Mouse (Mus musculus) intestine, embryonic 15.5 days (tissue): Measurements from ENCODE around the gene Itgbl1. TPM values are rescaled to one million over a fixed set of nuclear protein-coding genes. Genes with fewer than 3 reads are reported as not detected.

Experiments
- polyA plus RNA-seq: library from polyadenylated mRNA; unstranded; fragments of >200 nt; fragmentation: Nextera tagmentation; extraction: Ambion mirVana; gene quantifications from 2 replicates; pipeline ENCODE4 v1.2.1, GENCODE M21; 2015

The Itgbl1 gene
- polyA plus RNA-seq, 1 experiment from 2014 or later = 0.19 TPM

Other genes with a start within 250 kb of the Itgbl1 start
- 0.86 and 1.0 TPM in 2 replicates for gene Nalcn, start 32.8 kb upstream of the Itgbl1 start, polyA plus RNA-seq